Mouse (Mus musculus) MEL (cell line): ENCODE measurements around the gene Apbb1ip. TPM values are rescaled to one million over a fixed set of nuclear protein-coding genes. Genes with fewer than 3 reads are reported as not detected.
"Not testable (repeated sequence)": the region's sequence is repeated elsewhere in the genome, so short reads cannot be mapped to it uniquely, and the experiment has no call there.

ENCODE experiments used
- DNase-seq: peaks from one replicate; pipeline ENCODE4 v3.0.0; 2011; ENCODE audit warnings: low read depth, low spot score
- H3K27ac ChIP-seq: 2 replicates; pipeline ENCODE4 v1.5.1; 2012; ENCODE audit warnings: low read depth, mild to moderate bottlenecking, control low read depth, low read length, moderate library complexity; ENCODE audit not compliant: control insufficient read depth
- H3K27me3 ChIP-seq, 2 experiments: fragments of 150-350 bp in 1 of 2; sonication (generic) in 1 of 2; 2 replicates each; pipeline ENCODE4 v1.6.1; 2012; ENCODE audit warnings: low read length in 2 of 2, mild to moderate bottlenecking in 2 of 2, improper control_type of control experiment in 1 of 2, moderate library complexity in 1 of 2; ENCODE audit not compliant: insufficient read depth in 2 of 2, control insufficient read depth in 1 of 2
- H3K36me3 ChIP-seq, 2 experiments: 2 replicates each; pipeline ENCODE4 v1.6.1; 2012 to 2014; ENCODE audit warnings: low read length in 2 of 2, improper control_type of control experiment in 1 of 2, inconsistent platforms in 1 of 2, mild to moderate bottlenecking in 1 of 2; ENCODE audit not compliant: insufficient read depth in 2 of 2, control insufficient read depth in 1 of 2
- H3K4me1 ChIP-seq, 2 experiments: fragments of 150-350 bp in 1 of 2; sonication (generic) in 1 of 2; 2 replicates each; pipeline ENCODE4 v1.6.1; 2012; ENCODE audit warnings: low read length in 2 of 2, improper control_type of control experiment in 1 of 2, mild to moderate bottlenecking in 1 of 2; ENCODE audit not compliant: insufficient read depth in 2 of 2, control insufficient read depth in 1 of 2
- H3K4me3 ChIP-seq, 2 experiments: fragments of 150-350 bp in 1 of 2; sonication (generic) in 1 of 2; 2 replicates each; pipeline ENCODE4 v1.5.1; 2012; ENCODE audit warnings: low read depth in 2 of 2, low read length in 2 of 2, mild to moderate bottlenecking in 2 of 2, moderate library complexity in 2 of 2, control low read depth in 1 of 2, improper control_type of control experiment in 1 of 2; ENCODE audit not compliant: control insufficient read depth in 1 of 2, insufficient read depth in 1 of 2
- H3K79me2 ChIP-seq: 2 replicates; pipeline ENCODE4 v1.6.1; 2012; ENCODE audit warnings: mild to moderate bottlenecking, low read length, moderate library complexity; ENCODE audit not compliant: control insufficient read depth, poor library complexity, insufficient read depth
- H3K9ac ChIP-seq: 2 replicates; pipeline ENCODE4 v1.6.1; 2012; ENCODE audit warnings: low read depth, mild to moderate bottlenecking, control low read depth, low read length, moderate library complexity; ENCODE audit not compliant: control insufficient read depth, poor library complexity, severe bottlenecking
- H3K9me3 ChIP-seq: fragments of 150-350 bp; sonication (generic); replicated peaks from 2 replicates; pipeline ENCODE4 v1.6.1; 2012; ENCODE audit warnings: mild to moderate bottlenecking, low read length, improper control_type of control experiment, moderate library complexity; ENCODE audit not compliant: insufficient read depth
- CHD1 ChIP-seq: IDR thresholded peaks from 2 replicates; pipeline ENCODE4 v1.6.1; 2012; ENCODE audit warnings: low read depth, mild to moderate bottlenecking, inconsistent platforms, low read length, improper control_type of control experiment
- CHD2 ChIP-seq: IDR thresholded peaks from 2 replicates; pipeline ENCODE4 v1.6.1; 2011; ENCODE audit warnings: low read length, improper control_type of control experiment
- E2F4 ChIP-seq: IDR thresholded peaks from 2 replicates; pipeline ENCODE4 v1.6.1; 2011; ENCODE audit warnings: low read depth, low read length, improper control_type of control experiment, borderline replicate concordance
- GABPA ChIP-seq: IDR thresholded peaks from 2 replicates; pipeline ENCODE4 v1.6.1; 2012; ENCODE audit warnings: low read depth, mild to moderate bottlenecking, inconsistent platforms, low read length, improper control_type of control experiment, moderate library complexity
- JUND ChIP-seq: IDR thresholded peaks from 2 replicates; pipeline ENCODE4 v1.6.1; 2011; ENCODE audit warnings: low read depth, mild to moderate bottlenecking, improper control_type of control experiment, low read length
- MAZ ChIP-seq: IDR thresholded peaks from 2 replicates; pipeline ENCODE4 v1.6.1; 2012; ENCODE audit warnings: low read depth, mild to moderate bottlenecking, inconsistent platforms, low read length, improper control_type of control experiment
- MEF2A ChIP-seq: IDR thresholded peaks from 2 replicates; pipeline ENCODE4 v1.6.1; 2014; ENCODE audit warnings: low read depth, mild to moderate bottlenecking, inconsistent platforms, low read length, improper control_type of control experiment; ENCODE audit not compliant: poor library complexity, insufficient replicate concordance, severe bottlenecking; ENCODE audit errors: extremely low read depth
- MYC ChIP-seq: IDR thresholded peaks from 2 replicates; pipeline ENCODE4 v1.6.1; 2011; ENCODE audit warnings: low read depth, mild to moderate bottlenecking, low read length, improper control_type of control experiment, moderate library complexity
- NELFE ChIP-seq: IDR thresholded peaks from 2 replicates; pipeline ENCODE4 v1.6.1; 2011; ENCODE audit warnings: low read depth, low read length, improper control_type of control experiment
- NRF1 ChIP-seq: IDR thresholded peaks from 2 replicates; pipeline ENCODE4 v1.6.1; 2014; ENCODE audit warnings: low read depth, mild to moderate bottlenecking, inconsistent platforms, low read length, improper control_type of control experiment, moderate library complexity; ENCODE audit not compliant: poor library complexity, insufficient read depth, severe bottlenecking
- POLR2AphosphoS2 ChIP-seq: IDR thresholded peaks from 2 replicates; pipeline ENCODE4 v1.6.1; 2011; ENCODE audit warnings: low read length, improper control_type of control experiment
- POLR2AphosphoS5 ChIP-seq: IDR thresholded peaks from 2 replicates; pipeline ENCODE4 v1.6.1; 2012; ENCODE audit warnings: low read depth, borderline replicate concordance, mild to moderate bottlenecking, inconsistent platforms, low read length, moderate library complexity, mixed read lengths
- RAD21 ChIP-seq: IDR thresholded peaks from 2 replicates; pipeline ENCODE4 v1.6.1; 2011; ENCODE audit warnings: mild to moderate bottlenecking, low read depth, low read length, improper control_type of control experiment
- SIN3A ChIP-seq: IDR thresholded peaks from 2 replicates; pipeline ENCODE4 v1.6.1; 2012; ENCODE audit warnings: low read length, improper control_type of control experiment, inconsistent platforms
- SMC3 ChIP-seq: IDR thresholded peaks from 2 replicates; pipeline ENCODE4 v1.6.1; 2011; ENCODE audit warnings: low read depth, low read length, improper control_type of control experiment
- TAL1 ChIP-seq: IDR thresholded peaks from 2 replicates; pipeline ENCODE4 v1.6.1; 2012; ENCODE audit warnings: mild to moderate bottlenecking, inconsistent platforms, low read length, moderate library complexity, mixed read lengths
- TCF12 ChIP-seq: IDR thresholded peaks from 2 replicates; pipeline ENCODE4 v1.6.1; 2014; ENCODE audit warnings: low read depth, mild to moderate bottlenecking, inconsistent platforms, low read length, improper control_type of control experiment, moderate library complexity
- USF1 ChIP-seq: IDR thresholded peaks from 2 replicates; pipeline ENCODE4 v1.6.1; 2014; ENCODE audit warnings: low read depth, mild to moderate bottlenecking, inconsistent platforms, low read length, improper control_type of control experiment, moderate library complexity
- USF2 ChIP-seq, 2 experiments: IDR thresholded peaks; 2 replicates each; pipeline ENCODE4 v1.6.1; 2011 to 2012; ENCODE audit warnings: improper control_type of control experiment in 2 of 2, low read length in 2 of 2, borderline replicate concordance in 1 of 2, inconsistent platforms in 1 of 2, low read depth in 1 of 2, mild to moderate bottlenecking in 1 of 2; ENCODE audit not compliant: insufficient read depth in 1 of 2
- ZC3H11A ChIP-seq: IDR thresholded peaks from 2 replicates; pipeline ENCODE4 v1.6.1; 2012; ENCODE audit warnings: low read depth, mild to moderate bottlenecking, inconsistent platforms, low read length, improper control_type of control experiment
- ZNF384 ChIP-seq: IDR thresholded peaks from 2 replicates; pipeline ENCODE4 v1.6.1; 2012; ENCODE audit warnings: low read depth, mild to moderate bottlenecking, inconsistent platforms, low read length, improper control_type of control experiment
- polyA plus RNA-seq, 2 experiments: library from polyadenylated mRNA; stranded (reverse) in 1 of 2; unstranded in 1 of 2; fragments of >175 nt in 1 of 2; fragments of >200 nt in 1 of 2; gene quantifications; 2 replicates each; pipeline versions ENCODE4 v1.2.1 to v1.2.4; 2012; ENCODE audit warnings: low replicate concordance in 2 of 2, low read depth in 1 of 2; ENCODE audit not compliant: insufficient read length in 2 of 2, insufficient read depth in 1 of 2, missing spikeins in 1 of 2
- total RNA-seq: library from RNA; depleted of rRNA; stranded (reverse); fragments of 300-350 nt; gene quantifications from 2 replicates; pipeline ENCODE4 v1.2.3, GENCODE M21; 2012

Gene Apbb1ip
- total and polyA plus RNA-seq, 3 experiments, result 7.4 to 60.7 TPM; not detected in 1

- H3K4me1 ChIP-seq, result no peaks in the 10 kb centered on the region
- TF ChIP-seq SIN3A (no peak), POLR2AphosphoS5 (no peak), NRF1 (no peak), GABPA (no peak), CHD2 (no peak), USF1 (no peak)
- H3K36me3 ChIP-seq, result peaks cover 0 to 15% of the 10 kb centered on the region in 2 experiments; a peak in 2 of 4 replicates
- no peak overlapping the region for H3K27ac ChIP-seq
- H3K27me3 ChIP-seq, result no peaks in the 10 kb centered on the region
- no peaks in the 10 kb centered on the region for H3K79me2 ChIP-seq
- no peak for DNase-seq
- no peaks in the 10 kb centered on the region for H3K9me3 ChIP-seq
- H3K9ac ChIP-seq, result no peak overlapping the region
- H3K4me3 ChIP-seq, result no peak overlapping the region
These were observed 102.7 kb downstream of the Apbb1ip start for GRCm38 (mm10) chr2:22876614-22877013.

- H3K27me3 ChIP-seq, result no peaks in the 10 kb centered on the region
- no peaks in the 10 kb centered on the region for H3K79me2 ChIP-seq
- H3K27ac ChIP-seq, result no peak overlapping the region
- TF ChIP-seq SMC3 (no peak), E2F4 (no peak), ZC3H11A (no peak), USF2 (IDR thresholded peaks at IDR 0.05; ENCODE audit: borderline replicate concordance in 1 of 2, insufficient read depth in 1 of 2, low read depth in 1 of 2, low read length in 2 of 2) (no peak), ZNF384 (no peak), POLR2AphosphoS2 (no peak), USF1 (no peak), MEF2A (no peak), JUND (no peak), NRF1 (no peak), TAL1 (no peak), RAD21 (no peak), SIN3A (no peak), TCF12 (no peak), CHD1 (no peak), NELFE (no peak), POLR2AphosphoS5 (no peak), MYC (no peak), MAZ (no peak)
- peaks cover 0 to 4% of the 10 kb centered on the region in 2 experiments; a peak in 2 of 4 replicates for H3K36me3 ChIP-seq
- H3K9me3 ChIP-seq, result no peaks in the 10 kb centered on the region
- H3K4me1 ChIP-seq, result no peaks in the 10 kb centered on the region
- no peak overlapping the region for H3K9ac ChIP-seq
- no peak overlapping the region for H3K4me3 ChIP-seq
- no peak for DNase-seq
These were observed 104.9 kb downstream of the Apbb1ip start for GRCm38 (mm10) chr2:22878781-22879180.

- not testable (repeated sequence) for H3K36me3 ChIP-seq, H3K4me1 ChIP-seq, H3K79me2 ChIP-seq, H3K4me3 ChIP-seq, H3K9me3 ChIP-seq, H3K9ac ChIP-seq, H3K27me3 ChIP-seq, DNase-seq, H3K27ac ChIP-seq
These were observed 106.8 kb downstream of the Apbb1ip start for GRCm38 (mm10) chr2:22880726-22881125.
